Mouse (Mus musculus): ENCODE measurements at regions not wholly inside any gene's neighbourhood (a gene's known extent, or its start where the extent isn't known, plus 50 kb on each side); places are given as distances from the start of the nearest gene placed in this dataset.
"Not testable (repeated sequence)": the region's sequence is repeated elsewhere in the genome, so short reads cannot be mapped to it uniquely, and the experiment has no call there.

- no peak for ATAC-seq (ENCODE audit: low read depth)
- Histone ChIP-seq H3K4me3 (no peak overlapping the region), H3K4me2 (no peak overlapping the region), H3K9ac (no peak overlapping the region), H3K27me3 (no peaks in the 10 kb centered on the region), H3K27ac (replicated peaks) (no peak overlapping the region), H3K4me1 (replicated peaks) (no peaks in the 10 kb centered on the region), H3K36me3 (no peaks in the 10 kb centered on the region), H3K9me3 (no peaks in the 10 kb centered on the region)
- WGBS, result 83% methylated on average over 6 of the region's 6 CpGs
These were observed 102.7 kb downstream of the Eva1a start for GRCm38 (mm10) chr6:82143496-82143895.

- Histone ChIP-seq H3K4me1 (replicated peaks) (no peaks in the 10 kb centered on the region), H3K4me2 (no peak overlapping the region), H3K27ac (replicated peaks) (no peak overlapping the region), H3K9me3 (no peaks in the 10 kb centered on the region), H3K4me3 (no peak overlapping the region), H3K9ac (no peak overlapping the region), H3K36me3 (no peaks in the 10 kb centered on the region), H3K27me3 (no peaks in the 10 kb centered on the region)
- WGBS, result 83% methylated on average over 2 of the region's 2 CpGs
- no peak for ATAC-seq (ENCODE audit: low read depth)
These were observed 109.2 kb downstream of the Eva1a start for GRCm38 (mm10) chr6:82150051-82150450.

GRCm38 (mm10) chr6:82170349-82171080 is 129.7 kb downstream of the Eva1a start:
- Histone ChIP-seq H3K4me3 (no peak overlapping the region), H3K9me3 (no peaks in the 10 kb centered on the region), H3K27ac (replicated peaks) (no peak overlapping the region), H3K27me3 (no peaks in the 10 kb centered on the region), H3K4me2 (no peak overlapping the region), H3K4me1 (replicated peaks) (no peaks in the 10 kb centered on the region), H3K9ac (no peak overlapping the region), H3K36me3 (no peaks in the 10 kb centered on the region)
- no peak for ATAC-seq (ENCODE audit: low read depth)
- WGBS, result 51% methylated on average over 5 of the region's 5 CpGs

- H3K36me3 ChIP-seq, result no peaks in the 10 kb centered on the region
- no peaks in the 10 kb centered on the region for H3K4me1 ChIP-seq (replicated peaks)
- H3K27me3 ChIP-seq, result no peaks in the 10 kb centered on the region
- no peaks in the 10 kb centered on the region for H3K9me3 ChIP-seq
- H3K9ac ChIP-seq, result no peak overlapping the region
- H3K27ac ChIP-seq (replicated peaks), result no peak overlapping the region
- 27% methylated on average over 2 of the region's 2 CpGs for WGBS
- no peak overlapping the region for H3K4me2 ChIP-seq
- ATAC-seq (ENCODE audit: low read depth), result no peak
- no peak overlapping the region for H3K4me3 ChIP-seq
These were observed 134.1 kb downstream of the Eva1a start for GRCm38 (mm10) chr6:82174943-82175342.

GRCm38 (mm10) chr6:82200130-82200529 is 159.3 kb downstream of the Eva1a start:
- H3K4me3 ChIP-seq, result no peak overlapping the region
- peaks cover 5% of the 10 kb centered on the region; the same call in 1 of the 2 replicates for H3K4me1 ChIP-seq (replicated peaks)
- no peak overlapping the region for H3K9ac ChIP-seq
- H3K27ac ChIP-seq (replicated peaks), result no peak overlapping the region
- H3K9me3 ChIP-seq, result no peaks in the 10 kb centered on the region
- H3K4me2 ChIP-seq, result no peak overlapping the region
- 91% methylated on average over 7 of the region's 7 CpGs for WGBS
- ATAC-seq (ENCODE audit: low read depth), result no peak
- H3K27me3 ChIP-seq, result no peaks in the 10 kb centered on the region
- H3K36me3 ChIP-seq, result no peaks in the 10 kb centered on the region

- H3K4me3 ChIP-seq, result no peak overlapping the region
These were observed 164.2 kb downstream of the Eva1a start for GRCm38 (mm10) chr6:82204821-82205566.

GRCm38 (mm10) chr6:82237834-82238233 is 164.3 kb upstream of the Tacr1 start:
- Histone ChIP-seq H3K9ac (no peak overlapping the region), H3K4me1 (replicated peaks) (peaks cover 8% of the 10 kb centered on the region; the same call in 1 of the 2 replicates), H3K4me2 (no peak overlapping the region), H3K27me3 (no peaks in the 10 kb centered on the region), H3K4me3 (no peak overlapping the region), H3K9me3 (no peaks in the 10 kb centered on the region), H3K27ac (replicated peaks) (no peak overlapping the region), H3K36me3 (no peaks in the 10 kb centered on the region)
- 31% methylated on average over 5 of the region's 5 CpGs for WGBS
- no peak for ATAC-seq (ENCODE audit: low read depth)

More at GRCm38 (mm10) chr6:82204821-82205566, 164.2 kb downstream of the Eva1a start:
- H3K36me3 ChIP-seq, result no peaks in the 10 kb centered on the region
- no peak overlapping the region for H3K9ac ChIP-seq
- H3K4me2 ChIP-seq, result no peak overlapping the region
- H3K4me1 ChIP-seq (replicated peaks), result peaks cover 5% of the 10 kb centered on the region; the same call in 1 of the 2 replicates
- 80% methylated on average over 8 of the region's 8 CpGs for WGBS
- no peaks in the 10 kb centered on the region for H3K9me3 ChIP-seq
- H3K27ac ChIP-seq (replicated peaks), result no peak overlapping the region
- H3K27me3 ChIP-seq, result no peaks in the 10 kb centered on the region
- ATAC-seq (ENCODE audit: low read depth), result no peak

GRCm38 (mm10) chr6:82240584-82241245 is 161.4 kb upstream of the Tacr1 start:
- Histone ChIP-seq H3K9ac (no peak overlapping the region), H3K4me2 (no peak overlapping the region), H3K9me3 (no peaks in the 10 kb centered on the region), H3K36me3 (no peaks in the 10 kb centered on the region), H3K27ac (replicated peaks) (peak overlapping the region; percentile 34; the same call in 1 of the 2 replicates), H3K4me3 (no peak overlapping the region), H3K4me1 (replicated peaks) (peaks cover 8% of the 10 kb centered on the region; the same call in 1 of the 2 replicates), H3K27me3 (no peaks in the 10 kb centered on the region)
- peak; percentile 53; the same call in 1 of the 2 replicates for ATAC-seq (ENCODE audit: low read depth)
- WGBS, result 53% methylated on average over 7 of the region's 7 CpGs

- H3K4me2 ChIP-seq; H3K4me3 ChIP-seq; H3K9me3 ChIP-seq; H3K36me3 ChIP-seq; H3K27me3 ChIP-seq; H3K9ac ChIP-seq; H3K27ac ChIP-seq (replicated peaks); ATAC-seq (ENCODE audit: low read depth); H3K4me1 ChIP-seq (replicated peaks): not testable (repeated sequence)
- 73% methylated on average over 1 of the region's 1 CpGs for WGBS
These were observed 154.5 kb upstream of the Tacr1 start for GRCm38 (mm10) chr6:82247652-82248051.

GRCm38 (mm10) chr6:82284494-82284893 is 117.6 kb upstream of the Tacr1 start:
- Histone ChIP-seq H3K4me3 (no peak overlapping the region), H3K4me2 (no peak overlapping the region), H3K27me3 (no peaks in the 10 kb centered on the region), H3K9me3 (no peaks in the 10 kb centered on the region), H3K36me3 (no peaks in the 10 kb centered on the region), H3K27ac (replicated peaks) (0 out of 2 replicates have a peak overlapping the region, but pooled peaks have one; percentile 62), H3K4me1 (replicated peaks) (peaks cover 7% of the 10 kb centered on the region; the same call in 1 of the 2 replicates), H3K9ac (no peak overlapping the region)
- ATAC-seq (ENCODE audit: low read depth), result 0 out of 2 replicates have a peak, but pooled peaks have one; percentile 14
- 70% methylated on average over 1 of the region's 1 CpGs for WGBS

GRCm38 (mm10) chr6:82285233-82285632 is 116.9 kb upstream of the Tacr1 start:
- peak; percentile 88 for ATAC-seq (ENCODE audit: low read depth)
- no peaks in the 10 kb centered on the region for H3K9me3 ChIP-seq
- 30% methylated on average over 6 of the region's 6 CpGs for WGBS
- H3K27ac ChIP-seq (replicated peaks), result peak overlapping the region; percentile 62
- peak overlapping the region; percentile 21; the same call in 1 of the 2 replicates for H3K4me2 ChIP-seq
- H3K27me3 ChIP-seq, result no peaks in the 10 kb centered on the region
- H3K9ac ChIP-seq, result no peak overlapping the region
- H3K4me1 ChIP-seq (replicated peaks), result peaks cover 7% of the 10 kb centered on the region; the same call in 1 of the 2 replicates
- no peak overlapping the region for H3K4me3 ChIP-seq
- H3K36me3 ChIP-seq, result no peaks in the 10 kb centered on the region

GRCm38 (mm10) chr6:82293507-82293906 is 108.6 kb upstream of the Tacr1 start:
- H3K9ac ChIP-seq, result no peak overlapping the region
- H3K4me2 ChIP-seq, result no peak overlapping the region
- no peak for ATAC-seq (ENCODE audit: low read depth)
- 97% methylated on average over 1 of the region's 1 CpGs for WGBS
- H3K27me3 ChIP-seq, result no peaks in the 10 kb centered on the region
- H3K4me1 ChIP-seq (replicated peaks), result no peaks in the 10 kb centered on the region; the same call in 1 of the 2 replicates
- H3K9me3 ChIP-seq, result no peaks in the 10 kb centered on the region
- H3K36me3 ChIP-seq, result no peaks in the 10 kb centered on the region
- no peak overlapping the region for H3K4me3 ChIP-seq
- no peak overlapping the region for H3K27ac ChIP-seq (replicated peaks)
